Mouse (Mus musculus) liver, postnatal 0 days (tissue): ENCODE results near the gene Mrpl9. TPM values are rescaled to one million over a fixed set of nuclear protein-coding genes. Genes with fewer than 3 reads are reported as not detected.

ENCODE experiments used
- ATAC-seq: fragments of 200-750 bp; cut with Nextera tagmentation; 2 replicates; pipeline ENCODE4 v1.8.0; 2017; ENCODE audit warnings: mild to moderate bottlenecking, moderate library complexity
- DNase-seq: peaks from one replicate; pipeline ENCODE4 v3.0.0-alpha.2; 2016
- H3K27ac ChIP-seq: fragments of 300-500 bp; sonication (generic); 2 replicates; pipeline ENCODE4 v1.5.1; 2014; ENCODE audit warnings: antibody characterized with exemption, moderate library complexity, mild to moderate bottlenecking, low read depth
- H3K27me3 ChIP-seq: fragments of 300-500 bp; sonication (generic); 2 replicates; pipeline ENCODE4 v1.6.1; 2014; ENCODE audit warnings: low read length, control low read depth, mixed read lengths; ENCODE audit not compliant: insufficient read depth
- H3K36me3 ChIP-seq: fragments of 300-500 bp; sonication (generic); replicated peaks from 2 replicates; pipeline ENCODE4 v1.6.1; 2014; ENCODE audit warnings: mild to moderate bottlenecking, control low read depth, low read length, moderate library complexity, mixed read lengths; ENCODE audit not compliant: insufficient read depth
- H3K4me1 ChIP-seq: fragments of 300-500 bp; sonication (generic); 2 replicates; pipeline ENCODE4 v1.6.1; 2014; ENCODE audit warnings: antibody characterized with exemption, mild to moderate bottlenecking, control low read depth; ENCODE audit not compliant: insufficient read depth
- H3K4me2 ChIP-seq: fragments of 300-500 bp; sonication (generic); 2 replicates; pipeline ENCODE4 v1.6.1; 2014; ENCODE audit warnings: low read depth, mild to moderate bottlenecking, low read length, moderate library complexity, mixed read lengths
- H3K4me3 ChIP-seq: fragments of 300-500 bp; sonication (generic); 2 replicates; pipeline ENCODE4 v1.5.1; 2014; ENCODE audit warnings: low read depth, low read length
- H3K9ac ChIP-seq: fragments of 300-500 bp; sonication (generic); replicated peaks from 2 replicates; pipeline ENCODE4 v1.6.1; 2014; ENCODE audit warnings: mild to moderate bottlenecking, moderate library complexity
- H3K9me3 ChIP-seq: fragments of 300-500 bp; sonication (generic); 2 replicates; pipeline ENCODE4 v1.6.1; 2016; ENCODE audit warnings: mild to moderate bottlenecking, control low read depth, low read length, mixed read lengths
- CTCF ChIP-seq: sonication (generic); IDR thresholded peaks from 2 replicates; pipeline ENCODE4 v1.5.1; 2016; ENCODE audit warnings: antibody characterized with exemption, low read depth
- EP300 ChIP-seq: IDR thresholded peaks from 2 replicates; pipeline ENCODE4 v1.6.1; 2016; ENCODE audit warnings: antibody characterized with exemption, low read depth, mild to moderate bottlenecking
- WGBS: fragments of 180-500 bp; shearing (Covaris S2); extraction: QIAGEN DNeasy Blood & Tissue Kit; methylation state at CpG from one replicate; pipeline ENCODE4 v1.1.7; 2014; ENCODE audit not compliant: insufficient replicate concordance; 5-methylcytosine and 5-hydroxymethylcytosine counted together
- polyA plus RNA-seq: library from polyadenylated mRNA; unstranded; fragments of >200 nt; fragmentation: Nextera tagmentation; extraction: Ambion mirVana; gene quantifications from 2 replicates; pipeline ENCODE4 v1.2.1, GENCODE M21; 2015

Gene Mrpl9
- polyA plus RNA-seq, 1 experiment from 2014 or later: 28.7 TPM

- no peaks in the 10 kb centered on the region for H3K36me3 ChIP-seq
- 0 out of 2 replicates have a peak, but pooled peaks cover 3% of the 10 kb centered on the region for H3K27me3 ChIP-seq
- TF ChIP-seq CTCF: no peak
- TF ChIP-seq EP300: no peak
- H3K9me3 ChIP-seq: no peaks in the 10 kb centered on the region
- ATAC-seq: no peak
- no peak overlapping the region for H3K27ac ChIP-seq
- no peak overlapping the region for H3K4me3 ChIP-seq
- no peaks in the 10 kb centered on the region for H3K4me1 ChIP-seq
- WGBS: 71% methylated on average over 3 of the region's 3 CpGs
- H3K4me2 ChIP-seq: no peak overlapping the region
- no peak overlapping the region for H3K9ac ChIP-seq
- DNase-seq: no peak
Measured at GRCm38 (mm10) chr3:94457055-94457454, 13.9 kb downstream of the Mrpl9 start.

DNA sequence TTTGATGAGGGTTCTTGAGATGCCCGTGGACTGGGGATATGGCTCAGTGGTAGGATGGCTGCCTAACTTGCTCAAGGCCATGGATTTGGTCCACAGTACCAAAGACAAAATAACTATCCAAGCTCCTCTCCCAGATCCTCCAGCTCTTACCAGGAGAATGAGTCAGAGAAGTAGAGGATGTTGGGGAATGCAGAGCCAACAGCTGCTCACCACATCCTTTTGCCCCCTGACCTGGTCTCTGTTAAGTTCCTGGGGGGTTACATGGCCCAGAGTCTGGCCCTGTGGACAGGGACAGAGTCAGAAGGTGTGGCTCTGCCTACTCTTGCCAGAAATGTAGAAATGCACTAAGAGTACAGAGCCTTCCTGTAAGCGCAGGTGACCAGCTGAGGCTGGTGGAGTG is 16.7 kb downstream of the Mrpl9 start:
- no peaks in the 10 kb centered on the region for H3K4me1 ChIP-seq
- 0 out of 2 replicates have a peak, but pooled peaks cover 3% of the 10 kb centered on the region for H3K27me3 ChIP-seq
- H3K27ac ChIP-seq: no peak overlapping the region
- 85% methylated on average over 2 of the region's 2 CpGs for WGBS
- no peak for ATAC-seq
- H3K36me3 ChIP-seq: no peaks in the 10 kb centered on the region
- H3K9me3 ChIP-seq: no peaks in the 10 kb centered on the region
- H3K4me3 ChIP-seq: no peak overlapping the region
- H3K9ac ChIP-seq: no peak overlapping the region
- H3K4me2 ChIP-seq: no peak overlapping the region
- TF ChIP-seq CTCF: no peak
- no peak for TF ChIP-seq EP300
- no peak for DNase-seq

- DNase-seq: no peak
- Histone ChIP-seq H3K4me2 (no peak overlapping the region), H3K36me3 (no peaks in the 10 kb centered on the region), H3K27ac (no peak overlapping the region), H3K9ac (no peak overlapping the region), H3K27me3 (no peaks in the 10 kb centered on the region), H3K9me3 (no peaks in the 10 kb centered on the region), H3K4me1 (no peaks in the 10 kb centered on the region), H3K4me3 (no peak overlapping the region)
- 58% methylated on average over 11 of the region's 11 CpGs for WGBS
- TF ChIP-seq EP300 (no peak), CTCF (no peak)
- no peak for ATAC-seq
Measured at GRCm38 (mm10) chr3:94463926-94464578, 20.9 kb downstream of the Mrpl9 start.

DNA sequence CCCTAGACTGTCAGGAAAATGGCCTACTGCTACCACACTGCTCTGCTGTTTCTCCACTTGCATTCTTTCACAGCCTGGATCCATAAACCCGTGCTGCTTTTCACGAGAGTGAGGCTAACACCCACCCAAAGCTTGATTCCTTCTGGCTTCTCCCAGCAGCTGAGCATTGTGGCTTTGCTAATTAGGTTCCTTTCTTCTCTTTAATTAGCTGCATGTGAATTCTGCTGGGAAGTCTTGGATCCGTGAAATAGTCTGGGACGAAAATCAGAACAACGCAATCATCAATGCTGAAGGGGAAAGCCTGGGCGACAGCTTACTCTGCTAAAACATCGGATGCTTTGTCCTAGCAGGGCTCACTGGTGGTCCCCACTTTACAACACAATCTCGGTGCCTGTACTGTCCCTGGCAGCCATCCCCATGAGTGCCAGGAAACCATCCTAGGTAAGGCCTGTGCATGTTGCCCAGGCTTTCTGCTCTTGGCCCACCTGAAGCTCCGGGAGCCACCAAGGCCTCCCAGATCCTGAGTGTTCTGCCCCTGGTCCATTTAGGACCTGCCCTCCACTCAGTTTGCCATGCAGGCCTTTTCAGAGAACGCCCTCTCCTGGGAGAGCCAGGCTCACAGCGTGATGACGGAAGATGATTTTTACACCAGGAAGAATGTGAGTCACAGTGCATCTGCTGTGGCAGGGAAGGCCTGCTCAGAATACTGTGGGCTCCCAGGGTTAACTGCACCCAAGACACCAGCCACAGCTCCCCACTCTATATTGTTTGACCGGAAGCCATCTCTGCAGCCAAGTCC is 22.7 kb downstream of the Mrpl9 start:
- ATAC-seq (no peak), DNase-seq (no peak)
- Histone ChIP-seq H3K4me2 (no peak overlapping the region), H3K9me3 (no peaks in the 10 kb centered on the region), H3K9ac (no peak overlapping the region), H3K27me3 (no peaks in the 10 kb centered on the region), H3K4me1 (no peaks in the 10 kb centered on the region), H3K4me3 (no peak overlapping the region), H3K36me3 (no peaks in the 10 kb centered on the region), H3K27ac (no peak overlapping the region)
- WGBS: 78% methylated on average over 13 of the region's 13 CpGs
- TF ChIP-seq EP300 (no peak), CTCF (no peak)

DNA sequence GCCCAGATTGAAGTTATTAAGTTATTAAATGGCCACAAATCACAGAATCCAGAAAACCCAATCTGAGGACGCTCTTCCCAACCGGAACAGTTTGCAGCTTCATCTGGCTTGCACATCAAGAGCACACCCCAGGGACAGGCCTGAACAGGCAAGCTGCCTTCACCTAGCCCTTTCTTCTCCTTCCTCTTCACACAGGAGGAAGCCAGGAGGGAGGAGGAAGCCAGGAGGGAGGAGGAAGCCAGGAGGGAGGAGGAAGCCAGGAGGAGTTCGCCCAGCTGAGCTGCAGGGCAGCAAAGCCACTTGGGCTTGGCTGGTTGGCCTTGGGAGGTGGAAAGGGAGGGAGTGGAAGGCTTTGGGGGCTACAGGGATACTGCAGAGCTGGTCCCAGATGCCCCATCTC is 25.8 kb downstream of the Mrpl9 start:
- no peaks in the 10 kb centered on the region for H3K9me3 ChIP-seq
- H3K4me3 ChIP-seq: no peak overlapping the region
- no peak for ATAC-seq
- no peak overlapping the region for H3K9ac ChIP-seq
- TF ChIP-seq CTCF (no peak), EP300 (no peak)
- no peak overlapping the region for H3K4me2 ChIP-seq
- WGBS: 49% methylated on average over 3 of the region's 3 CpGs
- no peaks in the 10 kb centered on the region for H3K4me1 ChIP-seq
- no peaks in the 10 kb centered on the region for H3K27me3 ChIP-seq
- no peaks in the 10 kb centered on the region for H3K36me3 ChIP-seq
- no peak for DNase-seq
- H3K27ac ChIP-seq: no peak overlapping the region

GRCm38 (mm10) chr3:94472447-94473114 is 29.5 kb downstream of the Mrpl9 start:
- no peak overlapping the region for H3K4me2 ChIP-seq
- no peak for TF ChIP-seq EP300
- TF ChIP-seq CTCF: no peak
- no peaks in the 10 kb centered on the region for H3K36me3 ChIP-seq
- ATAC-seq: no peak
- no peak overlapping the region for H3K4me3 ChIP-seq
- H3K9me3 ChIP-seq: no peaks in the 10 kb centered on the region
- no peak overlapping the region for H3K27ac ChIP-seq
- WGBS: 14% methylated on average over 28 of the region's 28 CpGs
- peak; percentile 44 for DNase-seq
- H3K27me3 ChIP-seq: no peaks in the 10 kb centered on the region
- H3K9ac ChIP-seq: no peak overlapping the region
- no peaks in the 10 kb centered on the region for H3K4me1 ChIP-seq
